Comparison of ENCODE assay signal across 21 mouse cellular contexts in genomic region chr7:110742022-110742421, GRCm38 (mm10). TPM values are rescaled to one million over a fixed set of nuclear protein-coding genes. Genes with fewer than 3 reads are reported as not detected.
DNase-seq lines count a peak whose midpoint lies in the region; ATAC-seq and TF ChIP-seq lines count a peak whose summit lies in the region.
"Had no signal": no experiment of that assay in that cellular context is flagged by ENCODE, and none has a peak within 500 bp of the region (broad histone marks: within the 10 kb centered on the region; RNA-seq: fewer than 3 reads in every experiment).

No protein-coding gene starts in this region.

- H3K36me3 ChIP-seq in kidney, postnatal 0 days (ENCODE audit: insufficient read depth, low read length), result no peaks in the 10 kb centered on the region
- H3K36me3 ChIP-seq: forebrain, embryonic 10.5 days; hindbrain, embryonic 10.5 days had no signal

- peaks cover 6% of the 10 kb centered on the region for H3K4me1 ChIP-seq in kidney, postnatal 0 days (replicated peaks; ENCODE audit: insufficient read depth, low read length)

- peak; percentile 25; the same call in 1 of the 2 replicates for ATAC-seq in kidney, postnatal 0 days (replicated peaks; ENCODE audit: low FRiP score, low read depth)
- ATAC-seq: activated CD4-positive, CD25-positive, alpha-beta regulatory T cell, adult 4 months; forebrain, embryonic 13.5 days; forebrain, embryonic 16.5 days; hindbrain, postnatal 0 days had no signal

- whole genome bisulfite sequencing in kidney, postnatal 0 days, result 36% methylated on average over 5 of the region's 5 CpGs

- H3K27ac ChIP-seq in kidney, postnatal 0 days, result no peak overlapping the region
- H3K27ac ChIP-seq: forebrain, embryonic 10.5 days; forebrain, embryonic 13.5 days; hindbrain, embryonic 10.5 days; hindbrain, embryonic 14.5 days; hindbrain, postnatal 0 days had no signal

- H3K27me3 ChIP-seq in kidney, postnatal 0 days (ENCODE audit: insufficient read depth, low read length), result no peaks in the 10 kb centered on the region
- H3K27me3 ChIP-seq: forebrain, embryonic 13.5 days had no signal

- no peak overlapping the region for H3K4me3 ChIP-seq in kidney, postnatal 0 days (replicated peaks; ENCODE audit: low read depth, low read length)
- H3K4me3 ChIP-seq: forebrain, embryonic 10.5 days; forebrain, embryonic 13.5 days; hindbrain, embryonic 10.5 days had no signal

- TF ChIP-seq CTCF in kidney, postnatal 0 days (IDR thresholded peaks at IDR 0.05; ENCODE audit: low read depth), result no peak

- H3K9ac ChIP-seq in kidney, postnatal 0 days (ENCODE audit: low read depth, low read length), result no peak overlapping the region
- H3K9ac ChIP-seq: forebrain, embryonic 13.5 days; hindbrain, embryonic 14.5 days had no signal

- H3K4me2 ChIP-seq in kidney, postnatal 0 days (ENCODE audit: low read length), result no peak overlapping the region
- H3K4me2 ChIP-seq: forebrain, embryonic 13.5 days; heart, embryonic 11.5 days; hindbrain, embryonic 14.5 days had no signal

- no peaks in the 10 kb centered on the region for H3K9me3 ChIP-seq in kidney, postnatal 0 days (replicated peaks; ENCODE audit: low read length)
- H3K9me3 ChIP-seq: forebrain, embryonic 10.5 days; forebrain, embryonic 13.5 days; hindbrain, embryonic 10.5 days had no signal

- peak; percentile 90 for DNase-seq in heart, adult 11 months
- no peak for DNase-seq in heart, postnatal 4 days
- DNase-seq in kidney, adult 8-10 months, result peak; percentile 13 to 20
- DNase-seq in kidney, postnatal 10 days, result no peak
- peak; percentile 50 for DNase-seq in kidney, postnatal 0 days (ENCODE audit: low spot score)
- no peak for DNase-seq in thymus, postnatal 4 days
- DNase-seq: adrenal gland, adult 8-10 months; adrenal gland, postnatal 25 days; cerebellum, adult 11-12 months; cerebellum, adult 8-10 months; cerebellum, postnatal 10 days; gastrocnemius, postnatal 10 days; gastrocnemius, postnatal 36 days had no signal

RNA-seq across cellular contexts. Expression of gene Ampd3, which starts 26.0 kb away (rescaled TPM):
- 10 to 100 TPM; 23.8 to 30.3 TPM for total RNA-seq in heart, postnatal 4 days (2021)
- polyA plus RNA-seq in kidney, postnatal 0 days (2015; fragmentation: Nextera tagmentation; extraction: Ambion mirVana), result 12.7 and 16.3 TPM in 2 replicates

Comparison
In these comparisons a context has a peak if more than half of its experiments do, and no peak if none do; other contexts are left out.
1. DNase-seq: peak in heart, adult 11 months (single experiment), kidney, adult 8-10 months (2 of 2) and kidney, postnatal 0 days (single experiment); none in heart, postnatal 4 days (single experiment), kidney, postnatal 10 days (single experiment) and thymus, postnatal 4 days (single experiment).